Mouse (Mus musculus): ENCODE measurements around the gene 9930022D16Rik.

The 9930022D16Rik gene

DNA sequence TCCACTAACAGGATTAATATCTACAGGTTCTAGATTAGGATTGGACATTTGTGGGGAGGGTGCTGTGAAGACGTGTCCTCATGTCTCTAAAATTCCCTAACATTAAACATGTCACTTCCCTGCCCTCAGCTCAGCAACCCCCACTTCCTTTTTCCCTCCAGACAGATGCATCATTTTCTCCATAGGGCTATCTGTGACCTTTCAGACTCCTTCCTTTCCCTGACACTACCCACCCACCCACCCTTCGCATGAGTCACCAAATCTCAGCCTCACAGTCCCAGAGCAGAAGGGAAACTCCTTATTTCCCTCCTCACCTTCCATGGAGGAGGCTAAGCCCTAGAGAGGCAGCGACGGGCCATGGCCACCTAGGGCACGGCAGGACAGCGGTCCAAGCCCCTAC lies at the start of gene 9930022D16Rik:
Gene 9930022D16Rik, plus strand, starts transcription at position 301 of the 400 bp plus-strand sequence.
- DNase-seq (ENCODE audit: low read depth, low spot score) = no peak

DNA sequence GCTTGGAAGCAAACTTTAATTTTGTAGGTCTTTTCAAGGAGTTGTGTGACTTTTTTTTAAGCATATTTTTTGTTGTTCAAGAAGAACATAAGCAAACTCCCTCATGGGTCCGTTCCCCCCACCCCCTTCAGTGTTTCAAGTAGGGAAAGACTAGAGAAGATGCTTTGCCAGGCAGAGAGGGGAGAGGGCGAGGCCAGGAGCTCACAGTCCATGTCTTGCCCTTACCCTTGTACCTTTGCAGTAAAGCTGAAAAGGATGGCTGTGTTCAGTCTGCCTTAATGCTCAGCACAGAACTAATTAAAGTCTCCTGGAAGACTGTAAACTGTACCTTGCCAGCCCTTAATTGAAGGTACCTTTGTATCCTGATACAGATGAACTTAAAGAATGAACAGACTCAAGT lies 49.4 kb upstream of the 9930022D16Rik start:
- DNase-seq (ENCODE audit: low read depth, low spot score) = no peak

DNA sequence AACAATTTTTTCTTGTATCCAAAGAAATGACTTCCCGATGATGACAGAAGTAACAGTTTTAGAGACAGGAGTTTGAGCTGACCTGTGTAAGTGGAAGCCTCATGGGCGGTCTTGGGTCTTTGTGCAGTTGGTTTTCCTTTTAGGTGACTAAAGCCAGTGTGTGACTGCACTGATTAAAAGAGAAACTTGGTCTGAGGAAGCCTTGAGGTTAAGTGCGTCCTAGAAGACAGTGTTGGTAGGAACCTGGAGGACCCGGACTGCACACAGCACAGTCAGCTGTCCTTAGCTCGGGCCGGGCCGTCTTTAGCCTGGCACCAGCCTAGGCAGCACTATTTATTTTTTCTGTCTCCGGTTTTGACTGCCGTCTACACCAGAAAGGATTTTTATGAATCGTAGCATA lies 48.8 kb upstream of the 9930022D16Rik start:
- DNase-seq (ENCODE audit: low read depth, low spot score) = no peak

DNA sequence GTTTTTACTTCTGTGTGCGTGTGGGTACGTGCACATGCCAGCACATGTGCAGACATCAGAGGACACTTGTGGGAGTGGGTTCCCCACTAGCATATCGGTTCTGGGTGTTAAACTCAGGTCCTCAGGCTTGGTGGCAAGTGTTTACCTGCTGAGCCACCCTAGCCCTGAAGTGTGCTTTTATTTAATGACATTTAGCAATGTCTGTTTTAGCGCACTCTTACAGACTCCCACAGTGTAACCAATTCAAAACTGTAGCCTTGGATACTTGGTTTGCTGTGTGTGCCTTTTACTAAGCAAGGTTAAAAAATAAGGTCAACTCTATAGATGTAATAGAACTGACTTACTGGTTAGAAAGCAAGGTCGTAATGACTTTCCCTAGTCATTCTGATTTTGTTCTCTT lies 47.9 kb upstream of the 9930022D16Rik start:
- DNase-seq (ENCODE audit: low read depth, low spot score) = no peak

DNA sequence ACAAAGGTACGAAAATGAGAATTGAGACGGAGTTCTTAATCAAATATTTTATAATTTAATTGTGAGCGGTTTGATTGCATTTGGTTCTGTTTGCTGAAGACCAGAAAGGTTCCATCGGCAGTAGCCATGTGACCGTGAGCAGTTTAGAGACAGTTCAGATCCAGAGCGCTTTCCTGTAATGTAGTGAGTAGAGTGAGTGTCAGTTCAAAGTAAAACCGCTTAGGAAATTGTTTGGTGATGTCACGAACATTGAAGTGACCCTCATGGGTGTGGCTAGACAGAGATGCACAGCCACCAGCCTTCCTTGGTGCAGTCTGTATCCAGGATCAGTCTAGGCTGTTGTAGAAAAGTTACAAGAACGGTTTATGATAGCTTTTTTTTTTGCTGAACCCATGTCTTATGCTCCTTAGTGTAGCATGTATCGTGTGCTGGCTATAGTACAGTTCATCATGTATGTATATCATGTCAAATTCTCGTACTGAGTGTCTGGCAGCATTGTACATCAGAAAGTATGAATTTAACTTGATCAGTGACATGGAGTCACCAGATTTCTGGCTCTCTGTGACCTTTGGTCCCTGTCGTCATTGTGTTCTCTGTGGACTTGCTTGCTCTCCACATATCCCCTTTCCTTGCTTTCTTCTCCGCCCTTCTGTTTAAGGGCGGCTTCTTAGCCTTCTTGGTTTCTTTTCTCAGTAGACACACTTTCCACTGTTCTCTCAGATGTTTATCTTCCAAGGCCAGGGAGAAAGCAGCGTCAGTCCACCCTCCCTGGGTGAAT lies 46.7 kb upstream of the 9930022D16Rik start:
- DNase-seq (ENCODE audit: low read depth, low spot score) = no peak

DNA sequence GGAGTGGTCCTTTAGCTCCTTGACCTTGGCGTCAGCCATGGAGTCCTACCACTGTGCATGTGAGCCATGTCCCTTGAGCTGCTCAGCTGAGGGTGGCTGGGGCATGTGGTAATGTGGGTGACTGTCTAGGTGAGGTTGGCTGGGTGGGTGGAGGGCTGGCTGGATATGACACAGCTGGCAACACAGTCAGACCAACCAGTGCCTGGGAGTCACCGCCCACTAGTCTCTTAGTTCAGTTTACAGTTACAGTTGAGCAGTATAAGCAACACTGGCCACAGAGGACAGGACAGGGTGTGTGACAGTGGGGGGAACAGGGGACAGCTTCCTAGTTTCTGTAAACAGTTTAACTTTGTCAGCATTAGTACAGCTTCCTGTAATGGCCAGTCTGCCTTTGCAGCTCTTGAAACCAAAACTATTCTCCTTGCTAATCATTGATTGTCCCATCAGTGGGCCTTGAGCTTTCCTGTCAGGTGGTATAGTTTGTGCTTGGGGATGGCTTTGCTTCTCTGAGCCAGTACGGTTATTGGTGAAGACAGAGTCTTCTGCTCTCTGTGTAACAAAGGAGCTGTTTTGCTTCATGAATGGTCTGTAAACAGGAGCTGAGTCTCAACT lies 44.6 kb upstream of the 9930022D16Rik start:
- DNase-seq (ENCODE audit: low read depth, low spot score) = no peak

DNA sequence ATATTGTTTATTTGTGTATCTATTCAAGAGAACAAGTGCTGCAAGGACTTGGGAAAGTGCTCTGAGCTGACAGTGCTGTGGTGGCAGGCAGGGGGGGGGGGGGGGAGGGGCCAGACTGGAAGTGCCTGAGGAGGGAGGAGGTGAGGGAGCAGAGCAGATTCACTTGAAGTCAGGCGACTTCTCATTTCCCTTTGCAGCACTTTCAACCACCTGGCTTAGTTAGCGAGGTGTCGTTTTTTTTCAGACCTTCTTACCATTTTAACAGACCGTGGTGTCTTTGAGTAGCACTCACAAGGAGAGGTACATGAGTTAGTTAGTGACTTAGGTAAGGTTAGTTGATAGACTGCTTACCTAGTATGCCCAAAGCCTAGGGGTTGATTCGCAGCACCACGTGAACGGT lies 38.3 kb upstream of the 9930022D16Rik start:
- no peak for DNase-seq (ENCODE audit: low read depth, low spot score)

DNA sequence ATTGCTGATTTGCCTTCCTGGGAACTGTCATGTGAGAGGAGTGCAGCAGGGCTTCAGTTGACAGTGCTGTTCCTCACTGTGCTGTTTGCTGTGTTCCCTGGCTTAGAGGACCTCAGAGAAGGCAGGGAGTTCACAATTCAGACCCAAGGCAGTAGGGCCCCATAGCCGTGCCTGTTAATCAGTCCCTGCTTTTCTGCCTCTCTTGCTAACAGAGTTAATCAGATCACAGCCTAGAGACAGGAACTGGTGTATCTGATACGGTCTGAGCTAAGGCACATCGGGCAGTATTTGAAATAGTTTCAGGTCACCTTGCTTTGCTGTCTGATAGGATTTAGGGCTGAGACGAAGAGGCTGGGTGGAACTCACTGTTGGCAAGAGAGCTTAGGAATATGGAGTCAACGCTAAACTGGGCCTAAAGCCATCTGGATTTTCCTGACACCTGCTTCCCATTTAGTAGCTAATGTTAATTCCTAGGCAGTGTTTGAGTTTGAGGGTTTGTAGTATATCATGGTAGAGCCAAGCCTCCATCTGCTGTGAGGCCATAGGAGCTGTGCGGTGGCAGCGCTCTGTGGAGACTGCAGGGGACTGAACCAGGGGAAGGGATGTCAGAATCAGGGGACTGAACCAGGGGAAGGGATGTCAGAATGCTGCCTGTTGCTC lies 37.1 kb upstream of the 9930022D16Rik start:
- peak; percentile 92 for DNase-seq (ENCODE audit: low read depth, low spot score)

DNA sequence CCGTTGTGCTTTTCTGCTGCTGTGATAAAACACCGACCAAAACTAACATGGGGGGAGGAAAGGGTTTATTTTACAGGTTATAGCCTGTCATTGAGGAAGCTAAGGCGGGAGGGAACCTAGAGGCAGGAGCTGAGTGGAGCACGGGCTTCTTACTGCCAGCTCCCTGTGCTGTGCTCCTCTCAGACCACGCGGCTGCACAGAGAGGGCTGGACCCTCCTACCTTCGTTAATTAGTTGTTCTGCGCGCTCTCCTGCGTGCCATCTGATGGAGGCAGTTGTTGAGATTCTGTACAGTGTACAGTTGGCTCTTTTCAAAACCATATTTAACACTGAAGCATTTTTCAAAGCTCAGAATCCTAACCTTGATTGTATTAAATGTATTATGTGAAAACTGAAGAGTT lies 36.2 kb upstream of the 9930022D16Rik start:
- DNase-seq (ENCODE audit: low read depth, low spot score) = no peak

DNA sequence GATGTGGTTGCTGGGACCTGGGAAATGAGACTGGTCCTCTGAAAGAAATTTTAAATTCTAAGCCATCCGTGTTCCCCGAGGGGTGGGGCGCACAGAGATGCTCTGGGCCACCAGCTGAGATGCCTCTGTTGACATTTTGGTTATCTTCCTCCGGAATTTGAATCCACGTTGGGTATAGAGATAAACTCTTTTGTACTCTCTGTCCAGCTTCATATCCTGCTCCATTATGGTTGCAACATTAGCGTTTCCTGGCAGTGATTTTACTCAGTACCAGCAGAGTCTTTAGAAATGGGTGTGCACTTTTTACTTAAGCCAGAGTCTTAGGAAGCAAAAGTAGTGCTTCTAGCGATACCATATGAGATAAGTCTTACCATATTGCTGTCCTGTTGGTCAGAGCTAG lies 35.7 kb upstream of the 9930022D16Rik start:
- no peak for DNase-seq (ENCODE audit: low read depth, low spot score)

DNA sequence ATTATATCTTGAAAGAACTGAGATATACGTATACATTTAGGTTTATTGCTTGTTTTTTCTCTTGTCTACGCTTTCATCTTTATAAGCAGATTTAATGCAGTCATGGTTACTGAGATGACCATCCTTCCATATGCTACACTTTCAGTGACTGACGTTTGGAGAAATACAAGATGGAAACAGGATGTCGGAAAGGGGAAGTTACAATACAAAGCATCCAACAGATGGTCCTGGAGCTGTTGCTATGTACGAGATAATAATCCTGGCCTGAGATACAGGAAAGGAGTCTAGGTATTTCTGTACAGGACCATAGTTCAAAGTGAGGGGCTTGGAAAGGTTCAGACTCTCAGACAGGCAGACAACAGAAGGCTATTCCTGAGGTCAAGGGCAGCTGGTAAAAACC lies 33.1 kb upstream of the 9930022D16Rik start:
- DNase-seq (ENCODE audit: low read depth, low spot score) = no peak

DNA sequence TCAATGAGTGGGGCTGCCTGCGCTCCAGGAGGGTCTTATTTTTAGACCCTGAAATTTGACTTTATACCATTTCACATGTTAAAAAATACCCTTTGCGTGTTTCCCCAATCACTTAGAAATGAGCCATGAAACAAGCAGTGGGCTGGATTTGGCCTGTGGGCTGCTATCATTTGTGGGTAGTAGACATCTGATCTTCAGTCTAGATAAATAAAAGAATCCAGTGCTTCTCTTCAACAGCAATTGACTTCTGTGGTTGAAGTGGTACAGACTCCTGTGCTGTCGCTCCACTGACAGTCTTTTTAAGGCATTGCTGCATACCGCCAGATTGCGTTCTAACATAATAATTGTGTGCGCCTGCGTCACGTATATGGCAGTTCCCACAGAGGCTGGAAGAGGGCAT lies 28.4 kb upstream of the 9930022D16Rik start:
- no peak for DNase-seq (ENCODE audit: low read depth, low spot score)

DNA sequence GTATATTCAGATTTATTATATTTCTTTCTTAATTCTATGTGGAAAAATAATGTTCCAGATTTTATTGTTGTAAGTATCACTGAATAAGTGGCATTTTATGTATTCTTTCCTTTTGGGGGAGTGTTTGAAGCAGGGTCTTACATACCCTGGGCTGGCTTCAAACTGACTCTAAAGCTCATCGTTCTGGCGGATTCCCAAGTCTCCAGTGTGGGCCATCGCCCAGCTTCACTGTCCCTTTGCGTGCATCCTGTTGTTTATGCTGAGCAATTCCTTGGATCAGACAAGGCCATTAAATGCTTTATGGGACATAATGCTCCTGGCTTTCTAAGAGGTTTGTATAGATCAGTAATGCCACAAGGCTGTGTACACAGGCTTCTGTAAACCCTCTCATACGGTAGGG lies 24.7 kb upstream of the 9930022D16Rik start:
- no peak for DNase-seq (ENCODE audit: low read depth, low spot score)

DNA sequence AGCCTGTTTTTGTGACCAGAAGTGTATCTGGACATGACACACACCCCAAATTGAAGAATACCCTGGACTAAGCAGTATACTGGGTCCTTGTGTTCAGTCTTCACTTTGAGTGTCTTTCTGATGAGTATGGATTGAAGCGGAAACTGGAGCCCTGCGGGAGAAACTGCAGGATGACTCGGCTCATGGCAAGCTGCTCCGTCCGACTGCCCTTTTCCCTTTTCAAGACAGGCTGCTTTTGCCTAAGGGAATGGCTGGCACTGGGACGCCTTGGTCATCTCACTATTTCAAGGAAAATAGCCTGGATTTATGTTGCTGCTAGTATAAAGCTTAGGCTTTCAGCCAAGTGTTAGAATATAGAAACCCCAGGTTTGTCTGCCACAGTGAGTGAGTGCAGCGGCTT lies 22.5 kb upstream of the 9930022D16Rik start:
- DNase-seq (ENCODE audit: low read depth, low spot score) = peak; percentile 36

DNA sequence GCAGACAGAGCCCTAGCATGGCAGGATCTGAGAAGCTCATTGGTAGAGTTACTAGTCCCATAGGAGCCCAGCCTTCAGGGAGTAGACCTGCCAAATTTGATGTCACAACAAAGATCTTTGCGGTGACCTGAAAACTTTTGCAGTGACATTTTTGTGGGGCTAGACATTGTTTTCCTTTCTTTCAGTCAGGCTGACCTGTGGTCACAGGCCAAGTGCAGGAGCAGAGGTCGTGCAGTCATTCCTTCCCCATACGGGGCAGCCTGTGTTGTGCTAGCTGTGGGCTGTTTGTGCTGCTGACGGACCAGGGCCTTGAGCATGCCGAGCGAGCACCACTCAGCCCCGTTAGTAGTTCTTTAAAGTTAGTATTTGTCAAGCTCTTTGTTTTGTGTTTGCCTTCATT lies 22.0 kb upstream of the 9930022D16Rik start:
- DNase-seq (ENCODE audit: low read depth, low spot score) = no peak

DNA sequence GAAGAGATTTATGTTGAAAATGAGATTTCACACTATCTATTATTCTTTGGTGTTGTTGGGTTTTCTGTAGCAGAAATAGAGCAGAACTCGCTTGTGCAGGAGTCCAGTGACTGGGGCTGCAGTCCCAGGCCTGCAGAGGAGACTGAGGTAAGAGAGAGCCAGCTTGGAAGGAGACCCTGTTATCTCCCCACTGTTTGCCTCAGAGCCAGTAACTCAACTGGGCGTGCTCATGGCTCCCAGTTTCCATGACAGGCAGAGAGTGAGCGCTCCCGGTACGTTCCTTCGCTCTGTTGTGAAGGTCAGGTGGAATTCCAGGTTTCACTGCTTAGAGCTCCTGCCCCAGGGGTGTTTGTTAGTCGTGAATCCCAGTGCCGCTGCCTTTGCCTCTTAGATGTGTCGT lies 21.1 kb upstream of the 9930022D16Rik start:
- DNase-seq (ENCODE audit: low read depth, low spot score) = no peak

DNA sequence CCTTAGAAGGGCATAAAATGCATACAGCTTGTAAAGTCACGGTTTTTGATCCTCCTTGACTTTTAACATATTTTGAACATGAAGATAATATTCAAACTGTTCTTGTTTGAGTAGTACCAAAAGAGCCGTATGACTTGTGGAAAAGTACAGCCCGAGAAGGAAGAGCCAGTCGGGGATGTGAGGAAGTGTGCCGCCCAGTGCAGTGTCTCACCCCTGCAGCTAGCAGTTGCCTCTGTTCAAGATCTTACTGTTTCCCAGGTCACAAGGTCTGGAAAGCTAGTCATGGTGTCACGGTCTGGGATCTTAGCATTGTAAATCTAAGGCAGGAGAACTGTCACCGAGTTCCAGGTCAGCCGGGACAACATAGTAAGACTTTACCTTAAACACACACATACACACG lies 19.0 kb upstream of the 9930022D16Rik start:
- no peak for DNase-seq (ENCODE audit: low read depth, low spot score)

DNA sequence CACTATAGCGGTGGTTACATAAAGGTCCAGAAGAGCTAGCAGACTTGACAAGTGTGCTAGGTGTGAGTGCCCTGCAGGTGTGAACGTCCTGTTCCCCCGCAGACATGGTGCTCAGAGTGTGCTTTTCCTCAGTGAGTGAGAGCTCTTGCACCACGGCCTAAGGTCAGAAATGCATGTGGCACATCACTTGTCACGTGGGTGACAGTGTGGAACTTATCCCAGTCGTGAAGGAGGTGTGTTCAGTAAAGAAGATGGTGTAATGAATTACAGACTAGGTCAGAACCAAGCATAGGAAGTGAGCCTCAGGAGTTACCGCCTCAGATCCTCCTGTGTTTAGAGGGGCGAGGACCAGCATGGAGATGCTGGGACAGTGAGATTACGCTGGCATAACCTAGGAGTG lies 18.4 kb upstream of the 9930022D16Rik start:
- DNase-seq (ENCODE audit: low read depth, low spot score) = no peak

DNA sequence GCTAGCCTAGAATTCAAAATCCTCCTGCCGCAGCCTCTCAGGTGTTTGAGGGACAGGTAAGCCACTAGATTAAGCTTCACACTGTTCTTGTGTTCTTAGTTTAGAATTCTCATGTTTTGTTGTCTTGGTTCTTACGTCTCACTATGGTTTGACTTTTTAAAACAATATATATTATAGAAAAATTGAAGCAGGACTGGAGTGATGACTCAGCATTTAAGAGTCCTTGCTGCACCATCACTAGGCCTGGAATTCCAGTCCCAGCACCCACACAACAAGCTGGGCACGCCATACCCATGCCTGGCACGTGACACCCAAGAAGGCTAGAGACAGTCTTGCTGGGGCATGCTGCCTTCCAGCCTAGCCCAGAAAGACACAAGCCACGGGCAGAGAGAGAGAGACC lies 7.3 kb upstream of the 9930022D16Rik start:
- no peak for DNase-seq (ENCODE audit: low read depth, low spot score)

DNA sequence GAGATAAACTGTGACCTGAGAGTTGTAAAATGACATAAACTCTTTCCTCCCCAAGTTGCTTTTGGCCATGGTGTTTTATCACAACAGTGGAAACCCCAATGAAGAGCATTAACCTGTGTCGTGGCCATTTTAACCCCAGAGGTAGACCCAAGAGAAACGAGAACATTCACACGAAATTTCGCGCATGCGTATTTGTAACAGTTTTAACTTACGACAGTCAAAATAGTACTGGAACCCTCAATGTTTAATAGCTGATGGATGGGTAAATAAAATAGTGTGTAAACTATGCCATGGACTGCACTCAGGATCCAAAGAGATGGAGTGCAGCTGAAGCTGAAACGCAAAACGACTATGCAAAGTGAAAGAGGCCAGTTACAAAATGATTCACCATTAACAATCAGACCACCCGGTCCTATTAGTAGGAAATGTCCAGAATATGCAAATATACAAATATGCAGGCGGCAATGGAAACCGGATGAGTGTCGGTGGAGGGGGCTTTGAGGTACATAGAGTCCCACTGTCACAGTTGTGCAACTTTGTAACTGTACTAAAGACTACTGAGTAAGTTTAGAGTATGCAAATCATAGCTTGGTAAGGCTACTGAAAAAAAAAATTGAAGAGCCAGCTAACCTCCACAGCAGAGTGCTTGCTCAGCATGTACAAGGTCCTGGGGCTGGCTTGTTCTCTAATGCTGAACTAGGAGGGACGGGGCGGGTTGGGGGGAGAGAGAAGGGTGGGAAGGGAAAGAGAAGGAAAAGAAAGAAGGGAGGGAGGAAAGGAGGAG lies 3.3 kb upstream of the 9930022D16Rik start:
- DNase-seq (ENCODE audit: low read depth, low spot score) = no peak

DNA sequence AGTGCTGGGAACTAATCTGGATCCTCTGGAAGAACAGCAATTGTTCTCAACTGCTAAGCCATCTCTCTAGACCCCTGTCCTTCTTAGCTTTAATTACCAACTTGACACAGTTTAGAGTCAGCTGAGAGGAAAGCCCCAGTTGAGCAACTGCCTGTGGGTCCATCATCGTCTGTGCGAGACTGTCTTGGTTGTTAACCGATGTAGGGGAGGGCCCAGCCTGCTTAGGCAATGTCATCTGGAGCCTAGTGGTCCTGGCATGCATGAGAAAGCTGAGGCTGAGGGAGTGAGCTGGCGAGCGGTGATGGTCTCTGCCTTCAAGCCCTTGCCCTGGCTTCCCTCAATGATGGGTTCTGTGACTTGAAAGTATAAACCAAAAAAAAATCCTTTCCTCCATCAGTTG lies 1.1 kb downstream of the 9930022D16Rik start:
- DNase-seq (ENCODE audit: low read depth, low spot score) = no peak
